Mouse (Mus musculus) heart, embryonic 15.5 days (tissue): ENCODE measurements at regions not wholly inside any gene's neighbourhood (a gene's known extent, or its start where the extent isn't known, plus 50 kb on each side); places are given as distances from the start of the nearest gene placed in this dataset.

Experiments
- ATAC-seq: fragments of 200-750 bp; cut with Nextera tagmentation; replicated peaks from 2 replicates; pipeline ENCODE4 v1.8.0; 2017; ENCODE audit warnings: low read depth, moderate TSS enrichment; ENCODE audit not compliant: insufficient number of reproducible peaks, insufficient read depth, low FRiP score
- H3K27ac ChIP-seq: fragments of 300-500 bp; sonication (generic); 2 replicates; pipeline ENCODE4 v1.5.1; 2015; ENCODE audit warnings: mild to moderate bottlenecking, inconsistent platforms
- H3K27me3 ChIP-seq: fragments of 300-500 bp; sonication (generic); 2 replicates; pipeline ENCODE4 v1.6.1; 2015; ENCODE audit warnings: inconsistent platforms
- H3K36me3 ChIP-seq: fragments of 300-500 bp; sonication (generic); 2 replicates; pipeline ENCODE4 v1.6.1; 2015; ENCODE audit warnings: mild to moderate bottlenecking, inconsistent platforms
- H3K4me1 ChIP-seq: fragments of 300-500 bp; sonication (generic); replicated peaks from 2 replicates; pipeline ENCODE4 v1.6.1; 2015; ENCODE audit warnings: inconsistent platforms
- H3K4me2 ChIP-seq: fragments of 300-500 bp; sonication (generic); 2 replicates; pipeline ENCODE4 v1.6.1; 2015; ENCODE audit warnings: inconsistent platforms, mild to moderate bottlenecking, moderate library complexity
- H3K4me3 ChIP-seq: fragments of 300-500 bp; sonication (generic); 2 replicates; pipeline ENCODE4 v1.5.1; 2015; ENCODE audit warnings: mild to moderate bottlenecking, inconsistent platforms
- H3K9ac ChIP-seq: fragments of 300-500 bp; sonication (generic); 2 replicates; pipeline ENCODE4 v1.6.1; 2015; ENCODE audit warnings: mild to moderate bottlenecking, inconsistent platforms
- H3K9me3 ChIP-seq: fragments of 300-500 bp; sonication (generic); replicated peaks from 2 replicates; pipeline ENCODE4 v1.6.1; 2016; ENCODE audit warnings: inconsistent platforms
- WGBS: fragments of 180-500 bp; shearing (Covaris S2); methylation state at CpG from one replicate; pipeline ENCODE4 v1.1.7; 2015; ENCODE audit warnings: mixed read lengths; 5-methylcytosine and 5-hydroxymethylcytosine counted together

DNA sequence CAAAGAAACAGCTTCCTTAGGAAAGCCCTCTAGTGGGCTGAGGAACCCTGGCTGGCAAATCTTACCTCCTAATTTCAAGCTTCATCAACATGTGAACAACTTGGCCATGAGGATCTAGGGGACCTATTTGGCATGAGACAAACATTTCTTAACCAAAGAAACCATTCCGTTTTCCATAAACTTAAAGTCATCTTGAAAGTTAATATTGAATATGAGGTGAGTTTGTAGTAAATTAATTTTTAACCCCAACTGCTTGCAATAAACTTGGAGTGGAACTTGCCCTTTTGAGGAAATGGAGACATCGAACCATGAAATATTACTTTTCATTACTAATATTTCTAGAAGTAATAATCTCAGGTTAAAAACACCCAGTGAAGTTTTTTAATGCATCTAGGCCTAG is 229.7 kb downstream of the Cdh26 start:
- no peak for ATAC-seq
- no peaks in the 10 kb centered on the region for H3K4me1 ChIP-seq
- H3K27me3 ChIP-seq, result peaks cover 2% of the 10 kb centered on the region; the same call in 1 of the 2 replicates
- no peak overlapping the region for H3K4me3 ChIP-seq
- no peak overlapping the region for H3K27ac ChIP-seq
- H3K36me3 ChIP-seq, result no peaks in the 10 kb centered on the region
- H3K4me2 ChIP-seq, result no peak overlapping the region
- no peaks in the 10 kb centered on the region for H3K9me3 ChIP-seq
- WGBS, result 86% methylated on average over 2 of the region's 2 CpGs
- no peak overlapping the region for H3K9ac ChIP-seq

DNA sequence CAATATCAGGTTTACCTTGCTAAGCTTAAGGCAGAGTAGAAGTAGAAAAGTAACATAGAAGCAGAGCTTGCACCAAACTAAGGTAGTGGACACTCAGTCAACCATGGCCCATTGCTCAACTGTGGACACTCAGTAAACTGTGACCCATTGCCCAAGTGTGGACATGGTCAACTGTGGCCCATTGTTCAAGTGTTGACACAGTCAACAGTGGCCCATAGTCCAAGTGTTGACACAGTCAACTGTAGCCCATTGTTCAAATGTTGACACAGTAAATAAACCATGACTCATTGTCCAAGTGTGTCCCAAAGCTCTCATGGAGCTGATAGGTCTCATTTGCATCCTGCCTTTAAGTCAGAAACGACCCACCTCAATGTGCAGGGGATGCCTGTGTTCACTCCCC is 232.1 kb downstream of the Cdh26 start:
- Histone ChIP-seq H3K36me3 (no peaks in the 10 kb centered on the region), H3K4me2 (no peak overlapping the region), H3K4me3 (no peak overlapping the region), H3K9me3 (no peaks in the 10 kb centered on the region), H3K27ac (no peak overlapping the region), H3K4me1 (no peaks in the 10 kb centered on the region), H3K27me3 (peaks cover 10% of the 10 kb centered on the region; the same call in 1 of the 2 replicates), H3K9ac (no peak overlapping the region)
- 25% methylated on average over 1 of the region's 1 CpGs for WGBS
- ATAC-seq, result no peak

GRCm38 (mm10) chr2:178664977-178665376 is 234.6 kb downstream of the Cdh26 start:
- Histone ChIP-seq H3K27me3 (peaks cover 17% of the 10 kb centered on the region), H3K4me2 (no peak overlapping the region), H3K9me3 (no peaks in the 10 kb centered on the region), H3K36me3 (no peaks in the 10 kb centered on the region), H3K4me1 (no peaks in the 10 kb centered on the region), H3K9ac (no peak overlapping the region), H3K4me3 (no peak overlapping the region), H3K27ac (no peak overlapping the region)
- no peak for ATAC-seq
- 5% methylated on average over 4 of the region's 4 CpGs for WGBS

GRCm38 (mm10) chr2:178668451-178668850 is 238.1 kb downstream of the Cdh26 start:
- H3K9ac ChIP-seq, result no peak overlapping the region
- WGBS, result 11% methylated on average over 2 of the region's 2 CpGs
- H3K4me2 ChIP-seq, result no peak overlapping the region
- H3K36me3 ChIP-seq, result no peaks in the 10 kb centered on the region
- ATAC-seq, result no peak
- H3K27me3 ChIP-seq, result peaks cover 17% of the 10 kb centered on the region
- H3K9me3 ChIP-seq, result no peaks in the 10 kb centered on the region
- no peak overlapping the region for H3K27ac ChIP-seq
- no peaks in the 10 kb centered on the region for H3K4me1 ChIP-seq
- H3K4me3 ChIP-seq, result no peak overlapping the region

DNA sequence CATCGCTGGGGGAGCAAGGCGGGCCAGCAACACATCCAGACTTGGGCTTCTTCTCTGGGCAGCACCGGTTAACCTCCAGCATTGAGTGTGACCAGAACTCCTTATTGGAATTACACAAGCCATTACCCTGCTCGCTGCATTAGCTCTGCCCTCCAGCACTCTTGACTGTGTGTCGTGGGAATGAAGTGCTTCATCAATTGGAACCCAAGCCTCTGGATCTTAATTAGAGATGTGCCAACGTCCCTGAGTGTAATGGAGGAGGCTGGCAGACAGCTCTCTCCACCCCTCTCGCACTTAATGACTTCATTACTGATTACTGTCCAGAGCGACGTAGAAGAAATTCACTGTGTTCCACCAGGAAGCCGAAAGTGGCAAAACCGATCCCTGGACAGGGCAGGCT is 240.6 kb downstream of the Cdh26 start:
- H3K27me3 ChIP-seq, result peaks cover 14% of the 10 kb centered on the region
- WGBS, result 75% methylated on average over 11 of the region's 11 CpGs
- H3K27ac ChIP-seq, result no peak overlapping the region
- no peak overlapping the region for H3K4me2 ChIP-seq
- no peak overlapping the region for H3K4me3 ChIP-seq
- ATAC-seq, result no peak
- no peaks in the 10 kb centered on the region for H3K36me3 ChIP-seq
- H3K9ac ChIP-seq, result no peak overlapping the region
- H3K9me3 ChIP-seq, result no peaks in the 10 kb centered on the region
- 0 out of 2 replicates have a peak, but pooled peaks cover 4% of the 10 kb centered on the region for H3K4me1 ChIP-seq

DNA sequence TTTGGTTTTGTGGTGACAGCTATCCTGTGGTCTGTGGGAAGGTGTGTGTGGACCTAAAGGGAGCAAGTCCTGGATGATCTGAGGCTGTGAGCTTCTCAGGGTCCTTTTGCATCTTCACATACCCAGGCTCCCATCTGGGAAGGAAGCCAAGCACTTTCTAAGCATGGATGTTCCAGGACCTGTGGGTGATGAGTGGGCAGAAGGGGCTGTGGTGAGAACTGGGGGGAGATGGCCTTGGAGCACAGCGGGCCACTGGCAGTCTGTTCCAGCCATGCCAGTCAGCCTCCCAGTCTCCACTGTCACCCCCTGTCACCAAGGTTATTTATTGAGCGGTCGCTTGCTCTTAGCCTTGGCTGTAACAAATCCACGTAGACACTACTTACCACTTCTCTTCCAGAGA is 243.3 kb downstream of the Cdh26 start:
- no peaks in the 10 kb centered on the region; the same call in 1 of the 2 replicates for H3K27me3 ChIP-seq
- H3K27ac ChIP-seq, result no peak overlapping the region
- 0 out of 2 replicates have a peak, but pooled peaks cover 4% of the 10 kb centered on the region for H3K4me1 ChIP-seq
- H3K4me2 ChIP-seq, result no peak overlapping the region
- H3K9me3 ChIP-seq, result no peaks in the 10 kb centered on the region
- no peak for ATAC-seq
- 84% methylated on average over 4 of the region's 4 CpGs for WGBS
- no peaks in the 10 kb centered on the region for H3K36me3 ChIP-seq
- no peak overlapping the region for H3K4me3 ChIP-seq
- no peak overlapping the region for H3K9ac ChIP-seq

DNA sequence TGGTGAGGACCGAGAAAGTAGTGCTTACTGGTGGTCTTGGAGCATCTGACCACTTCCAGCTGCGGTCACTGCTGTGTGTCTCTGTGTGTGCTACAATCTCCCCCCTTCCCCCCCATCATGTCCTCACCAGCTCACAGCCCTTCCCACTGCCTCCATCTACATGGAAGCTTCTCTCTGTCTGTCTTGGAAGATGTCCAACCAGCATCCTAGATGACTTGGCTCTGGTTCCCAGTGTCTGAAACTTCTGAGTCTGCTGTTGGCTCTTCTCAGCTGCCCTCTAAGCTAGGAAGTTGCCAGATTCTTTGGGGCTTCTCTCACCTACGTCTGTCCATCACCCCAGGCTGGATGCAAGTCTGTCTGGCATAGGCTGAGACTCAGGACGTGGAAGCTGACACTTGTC is 244.3 kb downstream of the Cdh26 start:
- Histone ChIP-seq H3K4me3 (no peak overlapping the region), H3K9me3 (no peaks in the 10 kb centered on the region), H3K4me2 (no peak overlapping the region), H3K4me1 (0 out of 2 replicates have a peak, but pooled peaks cover 4% of the 10 kb centered on the region), H3K27me3 (no peaks in the 10 kb centered on the region), H3K36me3 (no peaks in the 10 kb centered on the region), H3K27ac (no peak overlapping the region), H3K9ac (no peak overlapping the region)
- 54% methylated on average over 4 of the region's 4 CpGs for WGBS
- ATAC-seq, result no peak

DNA sequence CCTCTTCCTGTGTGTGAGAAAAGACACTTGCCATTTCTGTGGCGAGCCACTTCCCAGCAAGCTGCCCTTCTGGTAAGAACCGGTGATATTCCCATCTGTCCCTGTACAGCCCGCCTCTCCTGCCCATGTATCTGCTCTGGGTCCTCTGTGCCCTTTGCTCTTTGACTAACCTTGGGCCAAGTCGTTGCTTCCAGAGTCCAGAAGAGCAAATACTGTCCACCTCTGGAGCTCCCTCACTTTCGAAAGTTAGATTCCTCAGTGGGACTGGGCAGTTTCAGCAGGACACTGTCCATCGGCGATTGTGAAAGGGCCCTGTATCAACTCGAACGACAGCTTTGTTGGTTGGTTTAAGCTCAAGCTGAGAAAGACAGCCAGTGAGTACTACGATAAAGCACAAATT is 246.6 kb downstream of the Cdh26 start:
- Histone ChIP-seq H3K9ac (no peak overlapping the region), H3K27me3 (no peaks in the 10 kb centered on the region), H3K4me1 (peaks cover 8% of the 10 kb centered on the region; the same call in 1 of the 2 replicates), H3K4me2 (no peak overlapping the region), H3K9me3 (no peaks in the 10 kb centered on the region), H3K36me3 (no peaks in the 10 kb centered on the region), H3K4me3 (no peak overlapping the region), H3K27ac (no peak overlapping the region)
- 72% methylated on average over 10 of the region's 10 CpGs for WGBS
- ATAC-seq, result no peak

DNA sequence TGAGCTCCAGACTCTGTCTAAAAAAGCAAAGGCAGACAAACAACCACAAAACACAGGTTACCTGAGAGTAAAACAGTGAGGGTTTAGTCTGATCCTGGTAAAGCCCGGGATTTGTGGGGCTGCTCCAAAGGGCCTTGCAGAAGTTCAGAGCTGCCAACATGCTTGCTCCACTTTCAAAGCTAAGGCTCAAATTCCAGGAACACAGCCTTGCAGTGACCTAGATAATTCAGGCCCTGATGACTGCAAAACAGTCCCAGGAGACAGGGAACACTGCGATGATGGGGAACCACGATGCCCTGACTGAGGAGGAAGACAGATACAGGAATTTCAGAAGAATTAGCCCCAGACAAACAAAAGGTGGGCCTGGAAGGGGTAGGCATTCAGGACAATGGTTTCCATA is 250.0 kb downstream of the Cdh26 start:
- 47% methylated on average over 3 of the region's 3 CpGs for WGBS

GRCm38 (mm10) chr2:178684026-178684958 is 254.0 kb downstream of the Cdh26 start:
- Histone ChIP-seq H3K4me3 (no peak overlapping the region), H3K9me3 (no peaks in the 10 kb centered on the region), H3K27me3 (no peaks in the 10 kb centered on the region), H3K4me2 (no peak overlapping the region), H3K9ac (no peak overlapping the region), H3K36me3 (no peaks in the 10 kb centered on the region), H3K4me1 (peaks cover 4% of the 10 kb centered on the region), H3K27ac (no peak overlapping the region)
- 57% methylated on average over 9 of the region's 9 CpGs for WGBS
- no peak for ATAC-seq

More for the DNA sequence above, 250.0 kb downstream of the Cdh26 start:
- H3K36me3 ChIP-seq, result no peaks in the 10 kb centered on the region
- no peak overlapping the region for H3K4me3 ChIP-seq
- no peak overlapping the region for H3K4me2 ChIP-seq
- no peak for ATAC-seq
- H3K9me3 ChIP-seq, result no peaks in the 10 kb centered on the region
- peaks cover 4% of the 10 kb centered on the region; the same call in 1 of the 2 replicates for H3K4me1 ChIP-seq
- no peaks in the 10 kb centered on the region for H3K27me3 ChIP-seq
- H3K9ac ChIP-seq, result no peak overlapping the region
- no peak overlapping the region for H3K27ac ChIP-seq

- no peaks in the 10 kb centered on the region for H3K36me3 ChIP-seq
- H3K4me3 ChIP-seq, result no peak overlapping the region
- no peak overlapping the region for H3K27ac ChIP-seq
- H3K4me2 ChIP-seq, result no peak overlapping the region
- no peak overlapping the region for H3K9ac ChIP-seq
- no peak for ATAC-seq
- WGBS, result 85% methylated on average over 5 of the region's 5 CpGs
- no peaks in the 10 kb centered on the region for H3K9me3 ChIP-seq
- H3K4me1 ChIP-seq, result peaks cover 4% of the 10 kb centered on the region
- no peaks in the 10 kb centered on the region for H3K27me3 ChIP-seq
These were observed 254.9 kb downstream of the Cdh26 start for GRCm38 (mm10) chr2:178685211-178685610.

DNA sequence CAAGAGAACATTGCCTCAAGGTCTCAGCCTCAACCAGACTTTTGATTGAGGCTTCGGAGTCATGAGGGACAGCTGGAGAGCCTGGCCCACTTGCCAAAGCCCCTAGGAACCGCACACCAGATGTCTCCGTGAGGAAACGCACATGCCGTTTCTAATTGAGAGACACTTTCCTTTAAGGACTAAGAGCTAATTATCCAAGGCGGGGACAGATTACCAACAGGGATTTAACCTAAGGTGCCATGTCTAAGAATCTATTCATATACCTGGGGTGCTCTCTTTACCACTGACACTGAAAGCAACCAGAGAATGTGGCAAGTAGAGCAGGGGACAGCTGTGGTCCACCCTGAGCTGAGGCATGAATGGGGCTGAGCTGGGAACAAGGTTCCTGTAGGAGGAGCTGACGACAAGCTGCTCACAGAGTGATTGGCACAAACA is 255.9 kb downstream of the Cdh26 start:
- Histone ChIP-seq H3K4me2 (no peak overlapping the region), H3K9me3 (no peaks in the 10 kb centered on the region), H3K4me1 (no peaks in the 10 kb centered on the region; the same call in none of the 2 replicates), H3K9ac (no peak overlapping the region), H3K27me3 (no peaks in the 10 kb centered on the region), H3K36me3 (no peaks in the 10 kb centered on the region), H3K4me3 (no peak overlapping the region), H3K27ac (no peak overlapping the region)
- ATAC-seq, result no peak
- WGBS, result 73% methylated on average over 7 of the region's 7 CpGs
